In the genomic region with DNA sequence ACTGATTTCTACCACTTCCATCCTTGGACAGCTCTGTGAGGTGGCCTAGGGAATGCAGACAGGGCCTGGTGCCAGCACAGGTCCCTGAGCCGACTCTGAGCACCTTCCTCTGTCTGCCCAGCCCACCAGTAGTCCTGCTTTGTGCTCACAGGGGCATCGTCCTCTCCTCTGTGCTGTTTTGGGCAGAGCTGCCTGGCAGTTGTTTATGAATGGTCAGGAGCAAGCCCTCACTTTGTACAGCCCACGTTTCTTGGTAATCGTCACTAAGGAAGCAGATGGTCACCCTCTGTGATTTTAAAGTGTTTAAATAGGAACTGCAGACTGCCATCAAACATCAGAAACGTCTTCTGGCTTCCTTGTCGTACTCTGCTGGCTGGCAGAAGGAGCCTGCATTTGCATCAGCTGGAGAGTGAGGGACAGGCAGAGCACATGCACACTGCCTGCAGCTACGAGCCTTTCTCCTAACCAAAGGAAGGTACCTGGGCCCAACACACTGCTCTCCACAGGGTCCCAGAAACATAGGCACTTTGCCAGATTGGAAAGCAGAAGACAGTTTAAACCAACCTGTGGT, we compare ENCODE assay signal across 8 mouse cellular contexts.
DNase-seq lines count a peak whose midpoint lies in the region; ATAC-seq lines count a peak whose summit lies in the region.

No protein-coding gene starts in this region.

- H3K9ac ChIP-seq in embryonic facial prominence, embryonic 12.5 days = peak overlapping the region; percentile 19; the same call in 1 of the 2 replicates
- H3K9ac ChIP-seq in intestine, embryonic 14.5 days (ENCODE audit: low read length) = no peak overlapping the region
- H3K9ac ChIP-seq in neural tube, embryonic 12.5 days = peak overlapping the region; percentile 56; the same call in 1 of the 2 replicates

- no peaks in the 10 kb centered on the region for H3K9me3 ChIP-seq in embryonic facial prominence, embryonic 12.5 days
- no peaks in the 10 kb centered on the region for H3K9me3 ChIP-seq in intestine, embryonic 14.5 days (ENCODE audit: control insufficient read depth, low read length)
- H3K9me3 ChIP-seq in neural tube, embryonic 12.5 days = no peaks in the 10 kb centered on the region

- H3K36me3 ChIP-seq in embryonic facial prominence, embryonic 12.5 days = no peaks in the 10 kb centered on the region
- H3K36me3 ChIP-seq in intestine, embryonic 14.5 days (ENCODE audit: control insufficient read depth, insufficient read depth, low read length) = peaks cover 19% of the 10 kb centered on the region; the same call in 1 of the 2 replicates
- peaks cover 28% of the 10 kb centered on the region for H3K36me3 ChIP-seq in neural tube, embryonic 12.5 days

- peaks cover 56% of the 10 kb centered on the region for H3K4me1 ChIP-seq in embryonic facial prominence, embryonic 12.5 days
- H3K4me1 ChIP-seq in intestine, embryonic 14.5 days (replicated peaks; ENCODE audit: control insufficient read depth, insufficient read depth, low read length) = peaks cover 38% of the 10 kb centered on the region
- peaks cover 59% of the 10 kb centered on the region for H3K4me1 ChIP-seq in neural tube, embryonic 12.5 days

- peak overlapping the region; percentile 87 for H3K27ac ChIP-seq in embryonic facial prominence, embryonic 12.5 days
- H3K27ac ChIP-seq in intestine, embryonic 14.5 days (ENCODE audit: low read depth) = peak overlapping the region; percentile 72; the same call in 1 of the 2 replicates
- H3K27ac ChIP-seq in neural tube, embryonic 12.5 days = peak overlapping the region; percentile 99

- H3K4me2 ChIP-seq in embryonic facial prominence, embryonic 12.5 days (replicated peaks) = no peak overlapping the region
- no peak overlapping the region for H3K4me2 ChIP-seq in intestine, embryonic 14.5 days (ENCODE audit: low read length)
- peak overlapping the region; percentile 16; the same call in 1 of the 2 replicates for H3K4me2 ChIP-seq in neural tube, embryonic 12.5 days (replicated peaks)

- peak; percentile 55 for DNase-seq in kidney, postnatal 10 days
- no peak for DNase-seq in kidney, adult 9 months
- no peak for DNase-seq in intestine, embryonic 14.5 days (ENCODE audit: low spot score)
- no peak for DNase-seq in natural killer cell, adult 2 months (ENCODE audit: low spot score in 2 of 2)
- DNase-seq in urinary bladder, adult 18-20 months (ENCODE audit: low spot score in 2 of 2) = no peak

- no peak; the same call in 1 of the 2 replicates for ATAC-seq in embryonic facial prominence, embryonic 12.5 days (ENCODE audit: insufficient number of reproducible peaks, insufficient read depth, low FRiP score, low TSS enrichment)
- no peak for ATAC-seq in intestine, embryonic 14.5 days (replicated peaks; ENCODE audit: low FRiP score, low TSS enrichment, low read depth)
- peak; percentile 39 for ATAC-seq in neural tube, embryonic 12.5 days (ENCODE audit: low FRiP score, low read depth)
- ATAC-seq in erythroblast, adult 5-6 weeks (replicated peaks; ENCODE audit: low FRiP score, poor library complexity, severe bottlenecking) = no peak

- H3K4me3 ChIP-seq in embryonic facial prominence, embryonic 12.5 days = no peak overlapping the region
- no peak overlapping the region for H3K4me3 ChIP-seq in intestine, embryonic 14.5 days (ENCODE audit: low read depth, low read length)
- no peak overlapping the region for H3K4me3 ChIP-seq in neural tube, embryonic 12.5 days

- WGBS in embryonic facial prominence, embryonic 12.5 days = 32% methylated on average over 7 of the region's 7 CpGs
- 35% methylated on average over 7 of the region's 7 CpGs for WGBS in intestine, embryonic 14.5 days
- WGBS in neural tube, embryonic 12.5 days = 17% methylated on average over 7 of the region's 7 CpGs

- H3K27me3 ChIP-seq in embryonic facial prominence, embryonic 12.5 days = no peaks in the 10 kb centered on the region
- H3K27me3 ChIP-seq in intestine, embryonic 14.5 days (replicated peaks; ENCODE audit: control insufficient read depth, insufficient read depth, low read length) = no peaks in the 10 kb centered on the region
- H3K27me3 ChIP-seq in neural tube, embryonic 12.5 days (replicated peaks) = no peaks in the 10 kb centered on the region
